Mouse (Mus musculus): ENCODE measurements around the gene Strap. TPM values are rescaled to one million over a fixed set of nuclear protein-coding genes. Genes with fewer than 3 reads are reported as not detected.

Gene Strap
- polyA plus RNA-seq, 1 experiment = 19.0 TPM

DNA sequence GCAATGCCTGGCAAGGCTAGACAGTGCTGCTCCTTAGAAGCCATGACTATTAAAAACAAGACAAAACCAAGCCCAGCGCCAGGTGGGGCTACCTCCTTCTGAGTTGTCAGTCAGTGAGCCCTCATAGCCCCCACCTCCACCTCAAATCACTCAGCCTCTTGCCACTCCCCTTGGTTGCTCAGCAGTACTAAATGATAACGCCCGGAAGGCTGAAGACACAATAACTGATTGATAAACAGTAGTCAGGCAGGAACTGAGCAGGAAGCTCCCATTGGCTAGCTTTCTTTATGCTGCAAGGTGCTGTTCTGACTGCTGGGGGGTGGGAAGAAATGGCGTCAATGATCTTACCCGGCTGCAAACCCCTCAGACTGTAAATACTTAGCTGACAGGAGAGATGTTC is 18.1 kb upstream of the Strap start:
- DNase-seq (ENCODE audit: low read depth, low spot score) = no peak
- 35% methylated on average over 5 of the region's 5 CpGs for WGBS

DNA sequence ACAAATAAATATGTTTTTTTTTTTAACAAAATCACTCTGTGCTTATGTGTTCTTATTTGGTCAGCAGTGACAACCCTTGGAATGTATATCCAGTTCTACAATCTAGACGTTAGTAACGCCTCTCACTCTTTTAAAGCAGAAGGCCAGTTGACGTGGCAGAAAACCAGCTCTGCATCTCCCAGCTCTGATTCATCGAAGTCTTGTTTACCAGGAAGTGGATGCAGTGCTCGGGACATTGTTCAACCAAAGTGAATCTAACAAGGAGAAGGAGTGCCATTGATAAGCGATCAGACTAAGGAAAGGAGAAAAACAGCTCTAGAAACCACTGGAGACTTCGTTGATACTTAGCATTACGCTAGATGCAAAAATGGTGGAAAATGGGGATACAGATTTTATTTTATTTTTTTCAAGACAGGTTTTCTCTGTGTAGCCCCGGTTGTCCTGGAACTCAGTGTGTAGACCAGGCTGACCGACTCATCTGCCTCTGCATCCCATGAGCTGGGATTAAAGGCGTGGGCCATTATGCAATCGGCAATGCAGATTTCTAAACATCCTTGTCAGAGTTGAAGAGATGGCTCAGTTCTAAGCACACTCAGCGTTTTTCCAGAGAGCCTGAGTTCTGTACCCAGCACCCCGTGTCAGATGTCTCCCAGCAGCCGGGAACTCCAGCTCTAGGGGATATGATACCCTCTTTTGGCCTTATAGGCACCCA is 12.5 kb upstream of the Strap start:
- WGBS = 54% methylated on average over 15 of the region's 15 CpGs
- DNase-seq (ENCODE audit: low read depth, low spot score) = peak; percentile 32

DNA sequence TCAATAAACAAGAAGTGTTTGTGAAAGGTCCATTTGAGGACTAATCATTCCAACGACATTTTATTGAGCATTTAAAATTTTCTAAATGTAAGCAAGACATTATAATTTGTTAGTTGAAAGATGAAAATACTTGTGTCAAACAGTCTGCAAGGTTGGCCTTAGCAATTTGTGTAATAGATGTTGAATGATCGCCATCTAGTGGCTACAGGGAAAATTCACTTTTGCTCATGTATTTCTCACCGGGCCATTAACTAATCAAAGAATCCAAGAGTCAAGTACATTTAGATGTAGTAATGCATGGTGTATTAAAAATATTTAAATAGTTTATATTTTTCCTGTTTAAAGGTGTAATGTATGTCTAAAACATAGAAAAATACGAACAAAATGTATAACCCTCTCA is 11.0 kb upstream of the Strap start:
- 4% methylated on average over 4 of the region's 4 CpGs for WGBS
- peak; percentile 59 for DNase-seq (ENCODE audit: low read depth, low spot score)

DNA sequence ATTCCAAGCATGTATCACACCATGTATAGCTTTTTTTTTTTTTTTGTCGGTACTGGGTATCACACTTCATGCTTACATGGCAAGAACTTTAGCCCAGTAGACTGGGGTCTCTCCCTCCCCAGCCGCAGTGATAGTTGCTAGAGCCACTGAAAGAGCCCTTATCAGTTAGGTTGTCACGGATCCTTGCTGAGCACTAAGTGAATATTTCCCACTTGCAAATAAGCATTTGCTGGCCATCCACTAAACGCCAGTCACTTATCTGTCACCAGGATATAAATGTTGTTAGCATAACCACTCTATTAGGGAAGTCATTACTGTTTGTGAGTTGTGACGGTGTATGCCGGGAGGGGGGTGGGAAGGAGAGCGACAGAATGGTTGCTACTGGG is 425 bp upstream of the Strap start:
- 3% methylated on average over 7 of the region's 7 CpGs for WGBS
- no peak for DNase-seq (ENCODE audit: low read depth, low spot score)

DNA sequence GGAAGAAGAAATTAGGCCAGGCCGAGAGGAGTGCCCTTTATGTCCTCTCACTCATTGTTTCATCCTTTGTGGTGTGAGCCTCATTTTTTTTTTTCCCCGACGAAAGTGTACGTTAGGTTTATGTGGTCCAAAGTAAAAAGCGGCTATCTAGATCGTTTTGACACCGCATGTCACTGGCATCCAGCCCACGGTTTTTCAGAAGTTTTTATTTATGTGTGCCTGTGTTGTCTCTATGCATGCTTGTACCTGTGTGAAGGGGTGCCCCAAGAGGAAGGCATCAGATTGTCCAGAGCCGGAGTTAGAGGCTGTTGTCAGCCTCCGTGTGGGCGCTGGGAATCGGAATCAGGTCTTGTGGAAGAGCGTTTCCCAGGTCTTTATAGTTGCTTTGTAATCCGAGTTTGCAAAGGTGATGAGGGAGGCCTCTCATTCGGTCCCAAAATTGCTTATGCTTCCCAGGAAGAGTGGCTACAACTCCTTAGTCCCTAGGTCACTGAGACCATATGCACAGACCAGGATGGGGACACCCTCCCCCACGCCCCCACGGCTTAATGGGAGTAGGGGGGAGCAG is 877 bp downstream of the Strap start:
- DNase-seq (ENCODE audit: low read depth, low spot score) = no peak
- 8% methylated on average over 17 of the region's 17 CpGs for WGBS

DNA sequence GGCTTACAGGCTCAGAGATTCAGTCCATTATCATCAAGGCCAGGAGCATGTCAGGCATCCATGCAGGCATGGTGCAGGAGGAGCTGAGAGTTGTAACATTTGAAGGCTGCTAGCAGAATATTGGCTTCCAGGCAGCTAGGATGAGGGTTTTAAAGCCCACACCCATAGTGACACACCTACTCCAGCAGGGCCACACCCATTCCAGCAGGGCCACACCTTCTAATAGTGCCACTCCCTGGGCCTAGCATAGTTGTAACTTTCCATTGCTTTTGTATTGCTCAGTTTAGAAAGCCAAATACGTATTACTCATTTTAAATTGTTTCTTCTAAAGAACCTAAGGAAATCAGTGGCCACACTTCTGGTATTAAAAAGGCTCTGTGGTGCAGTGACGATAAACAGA is 6.1 kb downstream of the Strap start:
- DNase-seq (ENCODE audit: low read depth, low spot score) = no peak
- 68% methylated on average over 2 of the region's 2 CpGs for WGBS

DNA sequence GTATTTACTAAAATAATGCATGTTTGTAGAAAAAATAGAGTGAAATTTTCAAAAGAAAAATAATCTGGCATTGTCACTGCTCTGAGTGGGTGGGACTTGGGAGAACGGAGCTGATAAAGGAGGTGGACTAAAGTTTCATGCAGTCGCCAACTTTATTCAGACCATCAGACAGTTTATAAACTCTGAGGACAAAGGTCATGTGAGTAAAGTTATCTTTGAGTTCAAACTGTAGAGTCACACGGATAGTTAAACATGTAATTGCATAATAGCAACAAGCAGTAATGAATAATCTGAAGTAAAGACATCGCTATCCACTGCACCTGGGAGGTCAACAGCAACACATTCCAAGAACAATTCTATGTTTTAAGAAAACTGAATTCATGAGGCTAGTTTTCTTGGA is 9.8 kb downstream of the Strap start:
- DNase-seq (ENCODE audit: low read depth, low spot score) = peak; percentile 42
- 33% methylated on average over 4 of the region's 4 CpGs for WGBS

DNA sequence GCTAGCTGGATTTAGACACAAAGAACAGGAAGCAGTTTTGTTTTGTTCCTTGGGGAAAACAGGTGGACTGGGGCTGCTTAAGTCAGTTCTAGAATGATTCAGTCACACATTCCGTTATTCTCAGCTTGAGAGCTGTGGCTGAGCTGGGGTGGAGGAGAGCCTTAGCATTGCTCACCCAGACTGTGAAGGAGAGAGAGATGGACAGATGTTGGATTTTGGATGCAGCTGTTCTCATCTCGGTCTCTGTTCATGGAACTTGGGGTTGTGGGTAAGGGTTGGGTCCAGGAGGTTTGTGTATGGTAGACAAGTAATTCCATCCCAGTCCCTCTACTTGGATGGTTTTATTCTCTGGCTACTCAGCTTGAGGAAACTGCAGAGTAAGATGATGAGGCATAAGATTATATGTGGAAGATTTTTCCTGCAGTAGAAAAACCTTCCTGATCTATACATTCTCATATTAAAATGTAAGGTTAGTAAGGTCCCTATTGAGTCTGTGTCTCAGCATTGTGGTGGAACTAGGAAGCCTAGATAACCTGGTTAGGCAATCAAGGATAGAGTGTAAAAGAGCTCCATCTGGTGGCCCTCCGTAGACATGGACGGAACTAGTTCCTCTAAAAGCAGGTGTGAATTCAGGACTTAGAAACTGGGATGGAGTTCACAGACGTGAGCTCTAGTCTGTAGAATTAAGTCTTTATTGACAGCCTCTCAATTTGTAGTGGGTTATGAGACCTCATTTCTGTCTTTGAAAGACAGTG is 12.5 kb downstream of the Strap start:
- WGBS = 56% methylated on average over 5 of the region's 5 CpGs
- DNase-seq (ENCODE audit: low read depth, low spot score) = no peak

DNA sequence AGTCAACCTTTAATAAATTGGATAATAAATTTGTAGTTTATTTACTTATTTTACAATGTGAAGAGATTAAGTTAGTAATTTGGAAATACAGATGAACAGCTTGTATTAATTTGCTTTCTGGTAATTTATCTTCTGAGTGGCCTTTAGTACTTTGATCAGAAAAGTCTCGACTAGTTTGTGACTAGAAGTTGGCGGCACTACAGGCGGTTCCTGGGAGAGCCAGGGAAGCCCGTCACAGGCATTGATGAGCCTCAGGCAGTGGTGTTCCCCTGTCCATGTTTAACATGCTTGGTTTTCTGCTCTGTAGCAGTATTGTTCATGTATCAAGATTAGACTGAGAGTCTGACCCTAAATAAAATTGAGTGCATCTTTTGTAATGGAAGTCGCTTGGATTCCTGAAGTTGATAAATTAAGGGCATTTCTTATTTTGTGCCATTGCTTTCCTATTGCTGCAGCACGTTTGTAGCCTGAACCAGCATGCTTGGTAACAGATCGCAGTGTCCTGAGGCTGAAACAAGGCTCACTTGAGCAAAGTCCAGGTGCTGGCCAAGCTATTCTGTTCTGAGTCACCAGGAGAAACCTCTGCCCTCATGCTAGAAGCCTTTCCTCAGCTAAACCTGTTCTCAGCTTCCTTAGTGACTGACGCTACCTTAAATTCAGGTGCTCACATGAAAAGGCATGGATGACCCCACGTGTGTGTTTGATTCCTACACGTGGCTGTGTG is 16.8 kb downstream of the Strap start:
- WGBS = 71% methylated on average over 10 of the region's 10 CpGs
- DNase-seq (ENCODE audit: low read depth, low spot score) = no peak

DNA sequence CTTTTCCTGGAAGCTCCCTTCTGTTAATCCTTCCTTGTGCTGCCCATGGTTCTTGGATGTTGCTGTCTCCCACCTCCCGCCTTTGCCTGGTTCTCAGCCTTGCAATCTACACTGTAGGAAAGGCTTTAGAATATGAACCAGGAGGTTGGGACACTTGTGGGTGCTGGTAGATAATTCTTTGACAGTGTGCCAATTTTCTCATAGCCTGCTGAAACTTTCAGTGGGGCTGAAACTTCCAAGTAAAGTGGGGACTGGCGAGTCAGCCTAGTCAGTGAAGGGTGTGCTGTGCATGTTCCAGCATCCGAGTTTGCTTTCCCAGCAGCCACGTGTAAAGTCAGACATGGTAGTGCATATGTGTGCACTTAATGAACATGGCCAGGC is 17.4 kb downstream of the Strap start:
- 84% methylated on average over 4 of the region's 4 CpGs for WGBS

DNA sequence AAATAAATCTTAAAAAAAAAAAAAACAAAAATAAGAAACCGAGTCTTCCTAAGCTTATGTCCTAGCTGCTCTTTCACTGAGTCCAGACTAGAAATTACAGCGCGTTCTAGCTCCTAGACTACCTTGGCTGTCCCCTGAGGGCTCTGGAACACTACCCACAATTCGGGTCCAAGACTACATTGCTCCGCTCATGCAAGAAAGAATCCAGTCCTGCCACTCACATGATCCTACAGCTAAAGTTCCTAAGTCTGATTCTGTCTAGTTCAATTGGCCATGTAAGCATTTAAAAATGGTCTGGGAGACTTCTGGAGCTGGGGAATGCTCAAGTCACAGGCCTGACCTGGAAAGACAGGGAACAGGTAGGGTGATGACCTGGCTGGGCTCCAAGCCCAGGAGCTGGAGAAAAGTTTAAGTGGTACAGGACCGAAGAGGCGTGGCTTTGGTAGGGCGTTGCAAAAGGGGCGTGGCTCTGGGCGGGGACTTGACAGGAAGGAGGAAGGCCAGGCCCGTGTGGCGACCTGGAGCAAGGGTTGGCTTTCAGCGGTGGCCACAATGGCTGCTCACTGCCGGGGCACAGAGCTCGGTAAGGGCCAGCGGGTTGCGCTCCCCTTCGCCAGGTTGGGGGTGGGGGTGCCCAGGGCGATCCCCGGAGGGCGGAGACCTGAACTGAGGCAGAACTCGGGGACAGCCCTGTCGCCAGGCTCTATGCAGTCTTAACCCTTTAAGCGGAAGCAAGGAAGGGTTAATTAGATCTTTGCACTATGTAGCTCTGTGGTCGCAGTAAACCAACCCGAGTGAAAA is 19.4 kb downstream of the Strap start, which contains the start of gene Dera:
Gene Dera, plus strand, starts transcription at position 491 of the 801 bp plus-strand sequence.
- peak; percentile 82 for DNase-seq (ENCODE audit: low read depth, low spot score)
- WGBS = 12% methylated on average over 26 of the region's 26 CpGs

More for the DNA sequence above, 17.4 kb downstream of the Strap start:
- DNase-seq (ENCODE audit: low read depth, low spot score) = no peak

DNA sequence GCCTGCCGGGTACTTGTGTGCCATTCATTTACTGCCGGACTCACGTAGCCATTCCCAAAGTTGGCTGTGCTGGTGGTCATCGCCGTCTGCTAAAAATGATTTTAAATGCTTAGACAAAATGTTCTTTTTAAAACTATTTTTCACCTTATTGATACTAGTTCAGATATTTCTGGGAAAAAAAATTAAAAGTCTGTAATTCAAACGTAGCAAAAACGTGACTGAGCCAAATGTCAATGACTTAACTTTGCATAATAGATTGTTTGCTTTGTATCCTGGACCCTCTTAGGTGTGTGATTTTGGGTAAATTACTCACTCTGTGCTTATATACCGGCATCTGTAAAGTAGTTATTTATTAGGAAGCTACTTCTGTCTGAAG is 20.0 kb downstream of the Strap start:
- 1% methylated on average over 8 of the region's 8 CpGs for WGBS

DNA sequence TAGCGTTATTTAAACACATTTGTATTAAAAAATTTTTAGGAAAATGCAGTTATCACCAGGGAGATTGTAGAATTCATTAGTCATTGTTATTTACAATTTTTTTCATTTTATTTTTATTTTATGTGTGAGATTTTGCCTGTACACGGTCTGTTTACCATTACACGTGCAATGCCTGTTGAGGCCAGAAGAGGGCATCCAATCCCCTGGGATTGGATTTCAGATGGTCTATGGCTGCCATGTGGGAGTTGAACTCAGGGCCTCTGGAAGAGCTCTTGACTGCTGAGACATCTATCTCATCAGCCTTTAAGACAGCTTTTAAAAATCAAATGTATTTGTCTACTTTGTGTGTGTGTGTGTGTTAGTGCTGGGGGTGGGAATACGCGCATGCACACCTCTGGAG is 21.4 kb downstream of the Strap start:
- 74% methylated on average over 5 of the region's 5 CpGs for WGBS
- DNase-seq (ENCODE audit: low read depth, low spot score) = no peak

More for the DNA sequence above, 20.0 kb downstream of the Strap start:
- no peak for DNase-seq (ENCODE audit: low read depth, low spot score)

DNA sequence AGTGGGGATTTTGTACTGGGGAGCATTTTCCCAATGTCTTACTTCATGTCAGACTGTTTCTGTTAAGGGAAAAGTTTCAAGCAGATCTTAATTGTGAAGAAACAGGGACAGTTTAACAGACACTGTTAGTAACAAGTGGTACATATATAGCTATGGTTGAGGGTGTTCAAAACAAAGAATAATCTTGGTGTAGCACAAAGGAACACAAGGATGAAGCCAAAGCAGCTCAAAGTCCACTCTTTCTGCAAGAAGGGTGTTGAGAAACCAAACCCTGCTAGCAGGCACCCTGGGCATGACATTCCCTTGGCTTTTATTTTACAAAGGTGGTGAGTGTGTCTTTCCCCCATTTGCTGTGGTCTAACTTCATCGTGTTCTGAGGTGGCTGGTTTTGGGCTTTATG is 23.0 kb downstream of the Strap start:
- DNase-seq (ENCODE audit: low read depth, low spot score) = no peak
- 83% methylated on average over 1 of the region's 1 CpGs for WGBS

DNA sequence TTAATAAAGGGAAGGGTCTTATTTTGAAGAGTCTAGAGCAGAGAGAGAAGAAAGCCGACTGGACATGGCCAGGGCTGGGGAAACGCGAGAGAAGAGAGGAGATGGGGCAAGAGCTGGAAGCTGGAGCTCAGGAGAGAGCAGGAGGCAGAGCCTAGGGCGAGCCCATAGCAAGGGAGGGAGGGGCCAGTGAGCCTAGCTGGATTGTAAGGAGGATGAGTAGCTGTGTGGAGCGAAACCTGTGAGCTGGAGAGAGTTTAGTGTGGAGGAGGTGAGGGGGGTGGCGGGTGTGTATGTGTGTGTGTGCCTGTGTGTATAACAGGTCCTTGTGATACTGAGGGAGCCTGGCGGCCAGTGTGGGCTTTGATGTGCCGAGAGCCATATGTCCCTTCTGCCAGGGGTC is 24.8 kb downstream of the Strap start:
- 59% methylated on average over 8 of the region's 8 CpGs for WGBS
- DNase-seq (ENCODE audit: low read depth, low spot score) = no peak

DNA sequence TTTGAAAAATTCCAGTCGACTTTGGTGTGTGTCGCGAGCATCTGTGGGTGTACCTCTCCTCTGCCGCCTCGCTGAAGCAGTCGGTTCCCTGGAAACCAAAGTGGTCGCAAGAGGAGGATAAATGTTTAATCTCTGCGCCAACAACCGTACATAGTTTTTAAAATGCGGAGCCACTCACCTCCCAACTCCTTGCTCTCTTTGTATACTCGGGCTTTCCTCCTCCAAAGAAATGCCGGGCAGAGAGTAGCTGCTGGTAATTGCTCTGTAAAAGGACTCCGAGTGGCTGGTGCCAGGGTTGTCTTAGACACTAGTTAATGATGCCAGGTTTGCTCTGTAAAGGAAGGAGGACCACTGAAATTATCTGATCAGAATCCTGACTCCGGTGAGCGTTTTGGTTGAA is 26.1 kb downstream of the Strap start:
- WGBS = 80% methylated on average over 15 of the region's 15 CpGs
- no peak for DNase-seq (ENCODE audit: low read depth, low spot score)

DNA sequence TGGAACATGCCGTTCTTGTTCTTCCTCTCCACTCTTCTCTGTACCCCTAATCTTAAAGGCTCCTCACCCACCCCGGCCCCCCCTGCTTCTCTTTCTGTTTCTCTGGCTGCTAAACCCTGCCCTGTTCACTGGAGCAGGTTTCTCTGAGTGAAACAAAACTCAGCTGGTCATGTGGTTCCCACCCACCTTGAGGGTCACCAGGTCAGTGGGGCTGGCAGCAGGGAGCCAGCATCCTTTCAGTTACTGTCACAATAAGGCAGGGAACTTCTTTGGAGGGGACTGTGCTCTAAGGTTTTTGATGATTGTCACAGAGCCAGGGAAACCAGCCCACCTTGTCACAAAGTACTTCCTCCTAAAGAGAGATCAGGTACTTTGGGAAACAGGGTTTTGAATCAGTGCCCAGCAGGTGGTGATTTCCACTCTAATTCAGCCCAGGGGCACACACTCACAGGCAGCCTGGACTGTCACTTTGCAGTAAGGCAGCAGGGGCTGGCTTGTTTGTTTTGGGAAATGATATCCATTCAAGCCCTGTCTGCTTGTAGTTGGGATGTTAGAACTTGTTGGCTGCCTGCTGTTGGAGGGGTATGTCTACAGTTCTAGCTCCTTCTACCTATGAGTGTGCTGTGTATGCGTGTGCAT is 29.8 kb downstream of the Strap start:
- WGBS = 59% methylated on average over 3 of the region's 3 CpGs
- DNase-seq (ENCODE audit: low read depth, low spot score) = no peak

DNA sequence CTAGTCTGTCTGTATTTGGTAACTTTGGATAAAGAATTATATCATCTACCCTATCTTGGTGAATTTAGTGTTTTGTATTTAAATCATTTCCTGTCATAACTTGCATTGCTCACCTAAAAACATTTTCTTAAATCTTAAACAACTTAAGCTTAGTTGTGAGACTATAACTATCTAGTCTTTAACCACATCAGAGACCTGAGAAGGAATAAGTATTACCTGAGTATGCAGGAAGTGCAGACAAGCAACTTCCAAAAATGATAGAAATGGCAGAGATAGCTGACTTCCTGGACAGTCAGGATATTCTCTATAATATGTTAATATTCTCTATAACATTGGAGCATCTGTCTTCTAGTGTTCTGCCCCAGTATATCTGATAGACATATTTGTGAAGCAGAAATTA is 31.3 kb downstream of the Strap start:
- DNase-seq (ENCODE audit: low read depth, low spot score) = no peak

DNA sequence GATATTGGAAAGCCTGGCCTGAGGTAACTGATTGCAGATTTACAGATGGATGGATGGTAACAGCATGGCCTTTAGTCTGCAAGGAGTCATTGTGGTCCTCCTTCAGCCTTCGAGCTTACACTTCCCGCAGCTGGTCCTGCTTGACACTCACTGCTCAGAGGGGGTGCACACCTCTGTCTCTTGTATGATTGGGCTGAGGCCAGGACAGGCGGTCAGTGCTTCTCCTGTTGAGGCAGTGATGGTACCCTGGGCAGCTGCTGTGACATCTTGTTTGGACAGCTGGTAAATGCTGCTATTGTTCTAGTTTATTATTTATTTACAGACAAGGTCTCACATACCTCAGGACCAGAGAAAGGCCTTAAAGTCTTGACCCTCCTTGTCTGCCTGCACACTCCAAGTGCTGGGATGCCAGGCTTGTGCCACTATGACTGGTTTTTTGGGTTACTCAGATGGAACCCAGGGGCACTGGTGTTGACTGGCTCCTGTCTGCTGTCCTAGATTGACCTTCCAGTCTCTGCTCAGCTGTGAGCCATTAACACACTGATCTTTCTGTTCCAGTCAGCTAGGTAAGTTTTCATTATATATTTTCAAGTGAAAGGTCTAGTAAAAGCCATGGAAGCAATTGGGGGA is 36.9 kb downstream of the Strap start:
- WGBS = 59% methylated on average over 3 of the region's 3 CpGs
- DNase-seq (ENCODE audit: low read depth, low spot score) = no peak
